Mouse (Mus musculus) kidney, adult 18-20 months (tissue): ENCODE data around the gene Ppa2.

ENCODE experiments used
- DNase-seq: peaks from one replicate; pipeline ENCODE4 v3.0.0; 2021

Gene Ppa2

GRCm38 (mm10) chr3:133309954-133310808, at the start of gene Ppa2:
Gene Ppa2, plus strand, starts transcription at chr3:133310110.
- DNase-seq = peak; percentile 86

- DNase-seq = peak; percentile 80
These were observed 38.0 kb upstream of the Ppa2 start for GRCm38 (mm10) chr3:133271887-133272286.

- no peak for DNase-seq
These were observed 25.3 kb upstream of the Ppa2 start for GRCm38 (mm10) chr3:133284587-133284986.

DNA sequence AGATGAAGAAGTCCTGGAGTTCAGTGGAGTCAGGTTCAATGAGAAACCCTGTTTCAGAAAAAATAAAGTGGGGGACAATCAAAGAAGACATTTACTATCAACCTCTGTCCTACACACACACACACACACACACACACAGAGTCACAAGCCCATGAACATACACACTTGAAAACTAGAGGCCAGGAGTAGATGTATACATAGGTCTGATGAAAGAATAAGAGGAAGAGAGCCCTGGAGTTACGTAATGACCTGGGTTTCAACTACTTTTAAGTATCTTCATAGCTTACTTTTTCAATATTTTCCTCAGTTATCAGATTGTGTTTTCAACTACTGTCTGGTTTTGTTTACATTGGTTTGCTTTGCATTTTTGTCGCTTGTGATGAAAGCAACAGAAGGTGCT, 21.1 kb upstream of the Ppa2 start:
- DNase-seq = no peak

DNA sequence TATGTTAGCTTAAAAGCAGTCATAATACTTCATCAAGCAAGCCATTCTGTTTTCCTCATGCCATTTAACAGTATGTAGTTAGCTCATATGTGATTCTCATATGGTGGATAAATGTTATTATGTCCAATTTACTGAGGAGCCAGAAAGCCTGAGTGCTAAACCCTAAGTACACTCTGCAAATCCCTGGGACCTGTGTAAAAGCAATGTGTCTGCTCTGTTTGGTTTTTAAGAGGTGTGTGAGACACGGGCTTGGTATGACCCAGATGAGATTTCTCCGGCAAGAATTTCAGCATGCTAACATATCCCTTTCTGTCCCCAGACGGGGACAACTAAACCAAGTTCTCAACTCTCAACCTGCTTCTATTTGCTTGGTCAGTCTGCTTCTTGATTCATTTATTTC, 5.6 kb upstream of the Ppa2 start:
- DNase-seq = no peak

- no peak for DNase-seq
These were observed 1.5 kb upstream of the Ppa2 start for GRCm38 (mm10) chr3:133308361-133308760.

DNA sequence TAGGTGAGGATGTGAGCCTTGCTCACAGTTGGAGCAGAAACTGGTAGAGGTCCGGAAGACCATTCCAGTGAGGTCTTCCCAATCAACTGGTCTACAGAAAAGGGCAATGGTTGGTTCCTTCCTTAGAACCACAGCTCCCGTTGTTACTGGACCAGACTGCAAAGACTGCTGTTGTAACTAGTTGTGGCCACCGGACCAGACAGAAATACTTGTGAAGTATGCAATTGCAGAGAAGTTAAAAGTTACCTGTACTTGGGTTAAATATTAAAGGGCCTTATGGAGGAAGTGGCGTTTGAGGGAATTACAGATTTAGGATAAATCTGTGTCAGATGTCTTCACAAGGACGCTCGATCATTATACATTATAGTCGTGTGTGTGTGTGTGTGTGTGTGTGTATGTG, 551 bp upstream of the Ppa2 start:
- peak; percentile 38 for DNase-seq

DNA sequence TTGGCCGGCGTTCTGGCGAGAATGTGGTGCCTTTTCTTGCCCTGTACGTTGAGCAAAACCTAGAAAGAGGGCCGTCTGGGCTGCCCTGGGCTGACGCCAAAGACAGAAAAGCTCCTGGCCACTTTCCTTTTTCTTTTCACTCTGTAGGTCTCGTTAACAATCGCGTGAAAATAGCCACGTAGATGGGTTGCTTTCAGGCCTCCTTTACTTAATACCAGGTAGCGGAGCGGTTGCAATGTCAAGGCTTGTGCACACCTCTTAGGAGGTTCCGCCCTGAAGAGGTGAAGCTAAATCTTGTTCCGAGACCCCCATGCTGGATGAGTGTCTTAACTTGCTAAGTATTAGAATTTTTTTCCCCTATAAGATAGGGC, 884 bp downstream of the Ppa2 start:
- no peak for DNase-seq

GRCm38 (mm10) chr3:133312331-133312730, 2.4 kb downstream of the Ppa2 start:
- no peak for DNase-seq

DNA sequence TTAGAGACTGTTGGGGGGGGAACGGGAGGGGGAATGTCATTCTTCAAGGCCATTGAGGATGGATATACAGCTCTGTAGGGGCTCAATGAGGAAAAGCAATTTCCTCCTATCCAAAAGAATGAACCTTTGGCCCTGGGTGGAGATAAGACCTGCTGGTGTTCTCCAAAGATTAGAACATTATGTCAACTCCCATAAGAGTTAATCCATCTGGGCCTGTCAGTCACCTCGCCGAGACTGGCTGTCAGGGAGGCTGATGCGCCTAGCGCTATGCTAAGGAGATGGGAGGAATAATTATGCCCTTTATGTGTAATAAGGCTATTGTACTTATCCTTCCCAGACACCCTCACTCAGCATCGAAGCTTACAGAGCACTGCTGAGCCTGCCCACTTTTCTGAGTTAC, 2.9 kb downstream of the Ppa2 start:
- no peak for DNase-seq

DNA sequence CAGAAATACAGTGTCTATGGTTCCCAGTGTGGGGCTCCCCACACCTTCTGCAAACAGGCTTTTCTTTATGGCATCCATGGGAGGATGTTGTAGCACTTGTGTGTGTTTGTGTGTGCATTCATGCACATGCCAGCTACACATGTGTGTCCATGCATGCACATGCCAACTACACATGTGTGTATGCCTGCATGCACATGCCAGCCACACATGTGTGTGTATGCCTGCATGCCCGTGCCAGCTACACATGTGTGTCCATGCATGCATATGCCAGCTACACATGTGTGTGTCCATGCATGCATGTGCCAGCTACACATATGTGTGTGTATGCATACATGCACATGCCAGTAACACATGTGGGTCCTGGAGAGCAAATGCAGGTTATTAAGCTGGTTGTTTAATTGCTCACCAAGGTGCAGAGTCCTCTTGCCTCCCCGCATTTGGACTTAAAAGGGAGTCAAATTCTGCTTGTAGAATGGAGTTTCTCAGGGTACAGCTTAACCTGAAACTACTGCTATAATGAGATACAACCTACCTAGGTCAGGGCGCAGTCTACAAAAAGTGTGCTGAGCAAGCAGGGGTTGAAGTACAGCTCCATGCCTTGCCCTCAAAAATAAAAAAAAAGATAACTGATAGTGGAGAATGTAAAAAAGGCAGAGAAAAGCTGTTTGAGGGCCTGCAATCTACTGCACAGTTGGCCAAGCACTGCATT, 3.7 kb downstream of the Ppa2 start:
- DNase-seq = no peak

- DNase-seq = peak; percentile 66
These were observed 4.6 kb downstream of the Ppa2 start for GRCm38 (mm10) chr3:133314475-133314874.

- DNase-seq = no peak
These were observed 5.1 kb downstream of the Ppa2 start for GRCm38 (mm10) chr3:133315011-133315410.

GRCm38 (mm10) chr3:133315647-133316046, 5.7 kb downstream of the Ppa2 start:
- DNase-seq = no peak

DNA sequence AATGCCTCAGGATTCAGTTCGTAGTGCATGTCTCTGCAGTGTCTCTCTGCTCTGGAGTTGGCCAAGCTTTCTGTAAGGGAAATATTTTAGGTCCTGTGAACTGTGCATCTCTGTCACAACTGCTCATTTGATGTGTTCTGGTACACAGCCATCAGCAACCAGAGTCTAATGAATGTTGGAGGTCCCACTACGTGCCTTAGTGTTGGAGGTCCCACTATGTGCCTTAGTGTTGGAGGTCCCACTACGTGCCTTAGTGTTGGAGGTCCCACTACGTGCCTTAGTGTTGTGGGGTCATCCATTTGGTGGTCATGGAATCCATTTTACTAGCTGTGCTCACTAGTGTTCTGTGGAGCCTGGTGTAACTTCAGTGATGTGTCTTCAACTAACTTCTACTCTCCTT, 7.9 kb downstream of the Ppa2 start:
- no peak for DNase-seq

DNA sequence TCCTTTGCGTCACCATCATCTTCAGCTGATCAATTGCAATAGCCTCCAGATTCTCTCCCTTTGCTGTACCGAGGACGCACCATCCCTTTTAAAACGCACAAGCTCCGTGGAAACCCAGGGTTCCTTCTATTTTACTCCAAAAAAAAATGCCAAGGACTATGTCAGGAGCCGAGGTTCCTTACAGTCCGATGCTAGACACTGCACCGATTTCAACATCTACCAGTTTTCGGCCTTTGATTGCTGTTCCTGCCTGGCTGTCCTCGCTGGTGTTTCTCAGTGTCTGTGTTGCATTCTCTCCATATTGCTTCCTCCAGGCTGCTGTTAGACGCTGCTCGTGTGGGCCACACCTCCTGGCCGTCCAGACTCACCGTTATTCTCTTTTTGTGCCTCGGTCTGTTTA, 8.7 kb downstream of the Ppa2 start:
- DNase-seq = no peak

DNA sequence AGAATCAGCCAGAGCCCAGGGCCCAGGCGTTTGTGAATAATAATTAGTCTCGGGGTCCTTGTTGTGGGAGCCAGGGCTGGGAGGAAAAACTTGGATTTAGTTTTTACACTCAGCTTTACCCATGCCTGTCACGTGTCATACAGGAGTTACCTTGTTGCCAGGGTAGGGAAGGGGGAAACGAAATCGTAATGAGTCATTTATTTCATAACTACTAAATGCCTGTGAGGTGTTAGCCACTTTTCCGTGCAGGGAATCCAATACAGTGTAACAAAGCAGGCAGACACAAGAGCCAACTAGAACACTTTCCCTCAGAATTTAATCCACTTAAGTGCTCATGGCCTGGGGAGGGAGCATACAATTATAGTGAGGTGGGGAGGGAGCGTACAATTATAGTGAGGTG, 9.9 kb downstream of the Ppa2 start:
- no peak for DNase-seq

- DNase-seq = no peak
These were observed 10.4 kb downstream of the Ppa2 start for GRCm38 (mm10) chr3:133320313-133320712.

DNA sequence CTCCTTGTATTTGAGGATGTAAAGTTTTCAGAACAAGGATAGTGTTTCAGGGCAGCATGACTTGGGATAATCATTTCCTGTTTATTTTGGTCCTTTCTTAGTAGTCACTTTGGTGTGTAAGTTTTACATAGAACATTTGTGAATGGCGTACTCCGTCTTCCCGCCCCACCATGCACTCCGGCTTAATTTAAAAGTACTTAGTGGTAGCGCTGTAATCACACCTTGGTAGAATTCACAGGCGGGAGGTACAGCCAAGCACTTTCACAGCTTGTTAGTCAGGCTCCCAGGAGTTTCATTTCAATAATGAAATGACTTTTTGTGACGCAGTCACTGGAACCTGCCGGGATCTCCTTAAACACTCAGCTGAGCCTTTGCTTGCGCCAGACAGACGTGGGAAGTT, 12.0 kb downstream of the Ppa2 start:
- no peak for DNase-seq

GRCm38 (mm10) chr3:133322552-133322951, 12.6 kb downstream of the Ppa2 start:
- DNase-seq = no peak

GRCm38 (mm10) chr3:133325135-133325534, 15.2 kb downstream of the Ppa2 start:
- DNase-seq = no peak

- no peak for DNase-seq
These were observed 18.6 kb downstream of the Ppa2 start for GRCm38 (mm10) chr3:133328551-133328950.

DNA sequence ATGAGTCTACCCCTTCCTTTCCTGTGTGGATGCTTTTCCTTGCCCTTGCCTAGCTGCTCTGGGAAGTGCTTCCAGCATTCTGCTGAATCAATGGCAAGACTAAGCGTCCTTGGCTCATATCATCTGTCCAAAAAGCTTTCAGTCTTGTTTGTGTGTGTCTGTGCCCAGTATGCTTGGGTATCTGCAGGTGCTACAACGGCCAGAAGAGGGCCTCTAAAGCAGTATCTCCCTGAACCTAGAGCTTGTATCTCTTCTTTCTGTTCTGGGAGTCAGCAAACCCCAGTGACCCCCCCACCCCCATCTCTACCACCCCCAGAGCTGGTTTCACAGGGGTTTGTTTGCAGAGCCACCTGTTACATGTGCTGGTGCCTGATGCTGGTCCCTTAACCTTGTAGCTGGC, 19.5 kb downstream of the Ppa2 start:
- no peak for DNase-seq

GRCm38 (mm10) chr3:133331184-133331866, 21.4 kb downstream of the Ppa2 start:
- no peak for DNase-seq
